Mouse (Mus musculus) forebrain, postnatal 0 days (tissue): Measurements from ENCODE around the gene Rplp2. TPM values are rescaled to one million over a fixed set of nuclear protein-coding genes. Genes with fewer than 3 reads are reported as not detected.
A peak's percentile ranks its signal among the peaks of the same experiment; 100 is the strongest.

Experiments used
- ATAC-seq: fragments of 200-750 bp; cut with Nextera tagmentation; 2 replicates; pipeline ENCODE4 v1.8.0; 2017; ENCODE audit warnings: mild to moderate bottlenecking, moderate library complexity
- DNase-seq: peaks from one replicate; pipeline ENCODE4 v3.0.0-alpha.2; 2015
- H3K27ac ChIP-seq: fragments of 300-500 bp; sonication (generic); 2 replicates; pipeline ENCODE4 v1.5.1; 2014; ENCODE audit warnings: low read depth, mild to moderate bottlenecking, antibody characterized with exemption, low read length, moderate library complexity, mixed read lengths
- H3K27me3 ChIP-seq: fragments of 300-500 bp; sonication (generic); 2 replicates; pipeline ENCODE4 v1.6.1; 2014; ENCODE audit warnings: mild to moderate bottlenecking, low read length, mixed read lengths; ENCODE audit not compliant: insufficient read depth
- H3K36me3 ChIP-seq: fragments of 300-500 bp; sonication (generic); 2 replicates; pipeline ENCODE4 v1.6.1; 2014; ENCODE audit warnings: mild to moderate bottlenecking, moderate library complexity; ENCODE audit not compliant: insufficient read depth
- H3K4me1 ChIP-seq: fragments of 300-500 bp; sonication (generic); 2 replicates; pipeline ENCODE4 v1.6.1; 2014; ENCODE audit warnings: antibody characterized with exemption; ENCODE audit not compliant: insufficient read depth
- H3K4me2 ChIP-seq: fragments of 300-500 bp; sonication (generic); 2 replicates; pipeline ENCODE4 v1.6.1; 2014; ENCODE audit warnings: low read depth, mild to moderate bottlenecking, moderate library complexity
- H3K4me3 ChIP-seq: fragments of 300-500 bp; sonication (generic); 2 replicates; pipeline ENCODE4 v1.5.1; 2014; ENCODE audit warnings: low read depth, low read length, mixed read lengths
- H3K9ac ChIP-seq: fragments of 300-500 bp; sonication (generic); 2 replicates; pipeline ENCODE4 v1.6.1; 2014; ENCODE audit warnings: mild to moderate bottlenecking
- H3K9me3 ChIP-seq: fragments of 300-500 bp; sonication (generic); 2 replicates; pipeline ENCODE4 v1.6.1; 2016; ENCODE audit warnings: low read length
- CTCF ChIP-seq: sonication (generic); IDR thresholded peaks from 2 replicates; pipeline ENCODE4 v1.5.1; 2016; ENCODE audit warnings: antibody characterized with exemption, control low read depth, low read depth
- WGBS: fragments of 180-500 bp; shearing (Covaris S2); extraction: QIAGEN DNeasy Blood & Tissue Kit; methylation state at CpG from one replicate; pipeline ENCODE4 v1.1.7; 2014; 5-methylcytosine and 5-hydroxymethylcytosine counted together
- polyA plus RNA-seq: library from polyadenylated mRNA; unstranded; fragments of >200 nt; fragmentation: Nextera tagmentation; extraction: Ambion mirVana; gene quantifications from 2 replicates; pipeline ENCODE4 v1.2.1, GENCODE M21; 2015
- total RNA-seq: library from RNA; depleted of rRNA; stranded (reverse); fragments of >200 nt; gene quantifications from 2 replicates; pipeline ENCODE4 v1.2.3, GENCODE M21; 2014

The Rplp2 gene
- total and polyA plus RNA-seq, 2 experiments from 2014 or later, result 312 to 868 TPM

DNA sequence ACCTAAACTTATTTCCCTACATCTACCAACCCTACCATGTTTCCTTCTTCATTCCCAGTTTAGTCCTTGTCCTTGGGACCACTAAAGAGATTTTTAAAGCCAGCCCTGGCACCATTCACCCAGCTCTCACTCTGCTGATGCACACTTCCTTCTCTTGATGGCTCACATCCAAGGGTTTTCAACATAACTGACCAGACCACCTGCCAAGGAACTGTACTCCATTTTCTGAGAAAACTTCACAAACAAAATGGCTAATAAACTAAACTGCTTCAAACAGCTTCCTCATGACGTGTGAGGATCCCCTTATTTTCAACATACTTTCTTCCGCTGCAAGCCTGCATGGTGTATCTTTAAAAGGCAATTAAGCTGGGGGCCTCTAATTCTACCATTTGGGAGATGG is 6.5 kb downstream of the Rplp2 start:
- Histone ChIP-seq H3K27me3 (no peaks in the 10 kb centered on the region), H3K4me1 (peaks cover 9% of the 10 kb centered on the region)
- TF ChIP-seq CTCF, result no peak

DNA sequence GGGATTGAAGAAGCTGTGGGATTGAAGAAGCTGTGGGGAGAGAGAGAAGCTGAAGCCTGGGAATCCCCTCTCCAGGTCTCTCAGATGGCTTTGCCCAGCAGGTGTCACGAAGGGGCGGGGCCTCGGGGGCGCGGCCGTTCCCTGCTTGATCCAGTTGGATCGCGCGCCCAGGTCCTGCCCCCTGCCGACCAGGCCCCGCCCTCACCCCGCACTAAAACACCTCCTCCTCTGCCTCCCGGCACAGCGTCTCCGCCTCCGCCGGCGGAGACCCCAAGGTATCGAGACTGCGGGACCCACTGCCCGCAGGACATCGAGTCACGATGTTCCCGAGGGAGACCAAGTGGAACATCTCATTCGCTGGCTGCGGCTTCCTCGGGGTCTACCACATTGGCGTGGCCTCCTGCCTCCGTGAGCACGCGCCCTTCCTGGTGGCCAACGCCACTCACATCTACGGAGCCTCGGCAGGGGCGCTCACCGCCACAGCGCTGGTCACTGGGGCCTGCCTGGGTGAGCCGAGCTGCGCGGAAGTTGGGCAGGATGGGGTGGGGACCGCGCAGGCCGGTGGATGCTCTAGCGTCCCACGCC is 7.9 kb downstream of the Rplp2 start, which contains the start of gene Pnpla2:
Gene Pnpla2 (plus strand): TSS at position 232 of the 585 bp plus-strand sequence.
- WGBS, result under 1% methylated on average over 45 of the region's 45 CpGs
- H3K27me3 ChIP-seq, result no peaks in the 10 kb centered on the region
- DNase-seq (peak; percentile 86), ATAC-seq (peak; percentile 83)
- H3K4me3 ChIP-seq, result peak within 1 kb of the TSS; percentile 56
- peaks cover 9% of the 10 kb centered on the region for H3K4me1 ChIP-seq
- H3K4me2 ChIP-seq, result peak within 1 kb of the TSS; percentile 92
- peak; percentile 35 for TF ChIP-seq CTCF
- peaks cover 37% of the 10 kb centered on the region for H3K36me3 ChIP-seq
- no peaks in the 10 kb centered on the region for H3K9me3 ChIP-seq
- peak within 1 kb of the TSS; percentile 66 for H3K27ac ChIP-seq
- H3K9ac ChIP-seq, result peak within 1 kb of the TSS; percentile 65

More for the DNA sequence above, 6.5 kb downstream of the Rplp2 start:
- no peak for DNase-seq
- H3K36me3 ChIP-seq, result peaks cover 33% of the 10 kb centered on the region
- H3K27ac ChIP-seq, result no peak overlapping the region
- H3K4me2 ChIP-seq, result no peak overlapping the region
- H3K9me3 ChIP-seq, result no peaks in the 10 kb centered on the region
- no peak overlapping the region for H3K9ac ChIP-seq
- H3K4me3 ChIP-seq, result no peak overlapping the region
- 73% methylated on average over 2 of the region's 2 CpGs for WGBS
- no peak for ATAC-seq

DNA sequence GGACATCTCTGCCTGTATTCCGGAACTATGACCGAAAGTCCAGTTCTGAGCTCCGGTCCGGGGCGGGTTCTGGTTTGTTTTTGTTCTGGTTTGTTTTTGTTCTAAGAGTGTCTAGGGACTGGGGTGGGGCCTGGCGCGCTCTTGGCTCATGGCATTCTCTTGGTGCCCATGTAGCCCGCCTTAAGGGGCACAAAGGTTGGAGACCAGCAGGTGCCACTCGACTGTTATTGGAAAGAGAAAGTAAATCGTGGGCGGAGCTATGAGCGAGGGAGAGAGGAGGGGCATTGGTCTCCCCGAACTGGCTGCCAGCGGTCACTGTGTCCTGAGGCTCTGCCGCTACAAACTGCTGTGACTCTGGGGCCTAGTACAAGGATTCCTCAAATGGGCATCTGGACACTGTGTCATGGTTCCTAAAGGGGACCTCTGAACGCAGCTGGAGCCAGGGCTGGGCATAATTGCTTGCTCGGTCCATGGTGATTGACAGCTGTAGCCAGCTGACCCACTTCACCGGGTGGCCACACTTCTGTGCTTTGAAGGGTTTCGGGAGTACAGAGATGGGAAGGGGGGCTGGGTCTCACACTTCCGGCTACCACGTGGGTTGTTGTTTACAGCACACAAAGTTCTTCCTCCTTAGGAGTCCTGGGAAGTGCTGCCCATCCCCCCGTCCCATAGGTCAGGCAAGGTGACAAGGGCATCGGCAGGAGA is 8.6 kb downstream of the Rplp2 start:
- DNase-seq (no peak), ATAC-seq (peak; percentile 12)
- 2% methylated on average over 23 of the region's 23 CpGs for WGBS
- no peak for TF ChIP-seq CTCF
- Histone ChIP-seq H3K36me3 (peaks cover 32% of the 10 kb centered on the region), H3K27ac (peak overlapping the region; percentile 66), H3K4me2 (peak overlapping the region; percentile 92), H3K9ac (peak overlapping the region; percentile 65), H3K4me3 (peak overlapping the region; percentile 56), H3K27me3 (peaks cover 3% of the 10 kb centered on the region; the same call in 1 of the 2 replicates), H3K9me3 (no peaks in the 10 kb centered on the region), H3K4me1 (peaks cover 9% of the 10 kb centered on the region)

DNA sequence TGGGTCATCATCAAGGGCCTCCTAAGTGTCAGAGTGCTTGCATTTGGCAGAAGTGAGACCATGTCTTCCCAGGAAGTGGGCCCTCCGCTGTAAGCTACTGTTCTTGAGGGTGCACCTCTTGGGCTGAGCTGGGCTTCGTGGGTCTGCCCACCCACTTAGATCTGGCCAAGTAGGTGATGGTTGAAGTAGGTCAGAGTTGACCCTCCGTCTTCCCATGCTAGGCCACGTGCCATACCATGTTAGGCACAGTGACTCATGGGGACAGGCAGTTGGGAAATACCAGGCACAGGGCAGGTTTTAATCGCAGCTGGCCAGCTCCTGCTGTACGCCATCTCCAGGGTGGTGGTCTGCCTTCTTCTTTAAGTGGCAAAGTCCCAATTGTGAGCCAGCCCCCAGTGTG is 9.6 kb downstream of the Rplp2 start:
- no peak for DNase-seq
- H3K36me3 ChIP-seq, result peaks cover 23% of the 10 kb centered on the region

DNA sequence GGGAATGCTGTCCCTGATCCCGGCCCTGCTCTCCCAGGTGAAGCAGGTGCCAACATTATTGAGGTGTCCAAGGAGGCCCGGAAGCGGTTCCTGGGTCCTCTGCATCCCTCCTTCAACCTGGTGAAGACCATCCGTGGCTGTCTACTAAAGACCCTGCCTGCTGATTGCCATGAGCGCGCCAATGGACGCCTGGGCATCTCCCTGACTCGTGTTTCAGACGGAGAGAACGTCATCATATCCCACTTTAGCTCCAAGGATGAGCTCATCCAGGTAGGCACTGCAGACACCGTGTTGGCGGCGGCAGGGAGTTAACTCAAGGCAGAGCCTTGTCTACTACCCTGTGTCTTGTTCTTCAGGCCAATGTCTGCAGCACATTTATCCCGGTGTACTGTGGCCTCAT is 10.1 kb downstream of the Rplp2 start:
- ATAC-seq, result no peak
- DNase-seq, result no peak
- H3K9ac ChIP-seq, result no peak overlapping the region
- peaks cover 17% of the 10 kb centered on the region for H3K27me3 ChIP-seq
- no peak overlapping the region for H3K27ac ChIP-seq
- WGBS, result 95% methylated on average over 14 of the region's 14 CpGs
- TF ChIP-seq CTCF, result no peak
- no peak overlapping the region for H3K4me3 ChIP-seq
- H3K36me3 ChIP-seq, result peaks cover 18% of the 10 kb centered on the region
- no peaks in the 10 kb centered on the region for H3K9me3 ChIP-seq
- no peak overlapping the region for H3K4me2 ChIP-seq
- H3K4me1 ChIP-seq, result peaks cover 9% of the 10 kb centered on the region

More for the DNA sequence above, 9.6 kb downstream of the Rplp2 start:
- Histone ChIP-seq H3K9me3 (no peaks in the 10 kb centered on the region), H3K9ac (no peak overlapping the region), H3K27ac (no peak overlapping the region), H3K4me2 (peak overlapping the region; percentile 92; the same call in 1 of the 2 replicates), H3K27me3 (peaks cover 13% of the 10 kb centered on the region), H3K4me3 (no peak overlapping the region), H3K4me1 (peaks cover 9% of the 10 kb centered on the region)
- 89% methylated on average over 6 of the region's 6 CpGs for WGBS
- TF ChIP-seq CTCF, result no peak
- no peak for ATAC-seq

DNA sequence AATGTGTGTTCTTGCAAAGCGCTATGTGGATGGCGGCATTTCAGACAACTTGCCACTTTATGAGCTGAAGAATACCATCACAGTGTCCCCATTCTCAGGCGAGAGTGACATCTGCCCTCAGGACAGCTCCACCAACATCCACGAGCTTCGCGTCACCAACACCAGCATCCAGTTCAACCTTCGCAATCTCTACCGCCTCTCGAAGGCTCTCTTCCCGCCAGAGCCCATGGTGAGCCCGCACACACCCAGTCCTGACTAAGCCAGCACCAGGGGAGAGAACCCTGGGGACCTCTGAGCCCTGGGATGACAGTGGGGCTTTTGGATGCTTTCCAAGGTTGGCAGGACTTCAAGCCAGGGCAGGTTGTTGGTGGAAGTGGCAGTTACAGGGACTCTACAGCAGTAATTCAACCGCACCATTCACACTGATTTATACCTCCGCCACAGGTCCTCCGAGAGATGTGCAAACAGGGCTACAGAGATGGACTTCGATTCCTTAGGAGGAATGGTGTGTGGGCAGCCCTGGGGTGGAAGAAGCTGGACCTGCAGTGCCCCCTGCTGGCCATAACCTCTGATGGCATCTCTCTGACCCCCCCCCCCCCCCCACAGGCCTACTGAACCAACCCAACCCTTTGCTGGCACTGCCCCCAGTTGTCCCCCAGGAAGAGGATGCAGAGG is 11.0 kb downstream of the Rplp2 start:
- TF ChIP-seq CTCF, result peak; percentile 48
- H3K4me1 ChIP-seq, result peaks cover 9% of the 10 kb centered on the region
- no peak overlapping the region for H3K4me3 ChIP-seq
- H3K36me3 ChIP-seq, result peaks cover 16% of the 10 kb centered on the region
- ATAC-seq (no peak), DNase-seq (no peak)
- H3K4me2 ChIP-seq, result no peak overlapping the region
- no peak overlapping the region for H3K27ac ChIP-seq
- H3K9ac ChIP-seq, result no peak overlapping the region
- H3K27me3 ChIP-seq, result peaks cover 23% of the 10 kb centered on the region
- no peaks in the 10 kb centered on the region for H3K9me3 ChIP-seq
- 76% methylated on average over 15 of the region's 15 CpGs for WGBS

DNA sequence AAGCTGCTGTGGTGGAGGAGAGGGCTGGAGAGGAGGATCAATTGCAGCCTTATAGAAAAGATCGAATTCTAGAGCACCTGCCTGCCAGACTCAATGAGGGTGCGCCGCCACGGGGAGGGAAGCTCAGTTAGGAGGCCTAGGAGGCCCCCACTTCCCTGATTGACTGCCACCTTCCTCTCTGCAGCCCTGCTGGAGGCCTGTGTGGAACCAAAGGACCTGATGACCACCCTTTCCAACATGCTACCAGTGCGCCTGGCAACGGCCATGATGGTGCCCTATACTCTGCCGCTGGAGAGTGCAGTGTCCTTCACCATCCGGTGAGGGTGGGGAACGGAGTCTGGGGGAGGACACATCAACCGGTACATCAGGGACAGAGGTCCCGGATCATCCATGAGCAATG is 11.5 kb downstream of the Rplp2 start:
- Histone ChIP-seq H3K9me3 (no peaks in the 10 kb centered on the region), H3K9ac (no peak overlapping the region), H3K4me1 (peaks cover 9% of the 10 kb centered on the region), H3K27ac (no peak overlapping the region), H3K4me3 (no peak overlapping the region), H3K4me2 (no peak overlapping the region), H3K27me3 (peaks cover 23% of the 10 kb centered on the region), H3K36me3 (peaks cover 16% of the 10 kb centered on the region)
- ATAC-seq (no peak), DNase-seq (no peak)
- 90% methylated on average over 11 of the region's 11 CpGs for WGBS
- TF ChIP-seq CTCF, result no peak
